In genomic region chr9:44406906-44407751, GRCm38 (mm10) we compare ENCODE assay signal across 8 mouse cellular contexts. TPM values are rescaled to one million over a fixed set of nuclear protein-coding genes. Genes with fewer than 3 reads are reported as not detected.
DNase-seq lines count a peak whose midpoint lies in the region; ATAC-seq and TF ChIP-seq lines count a peak whose summit lies in the region.

Gene Rps25 (plus strand): TSS chr9:44407139.
Gene Trappc4 (minus strand): TSS chr9:44407600.

- DNase-seq in A20 (ENCODE audit: low read depth, low spot score): peak; percentile 97
- peak; percentile 94 for DNase-seq in heart, adult 9 months (ENCODE audit: low spot score in 2 of 2)
- DNase-seq in monocyte, adult 2 months (ENCODE audit: low read depth in 1 of 2, low spot score in 2 of 2): peak; percentile 82 to 90
- DNase-seq in spleen, postnatal 36 days (ENCODE audit: low spot score in 2 of 2): peak; percentile 89 to 91

- peak within 1 kb of the TSS; percentile 92 for H3K27ac ChIP-seq in bone marrow macrophage, adult 2 months (ENCODE audit: insufficient read depth, low read depth, low read length)
- peak within 1 kb of the TSS; percentile 96 for H3K27ac ChIP-seq in embryonic fibroblast, embryonic 13.5 days (ENCODE audit: insufficient read depth, low read length)
- peak within 1 kb of the TSS; percentile 97 for H3K27ac ChIP-seq in kidney, embryonic 14.5 days (ENCODE audit: low read depth, low read length)
- H3K27ac ChIP-seq in limb, embryonic 15.5 days: peak within 1 kb of the TSS; percentile 97

- peak within 1 kb of the TSS; percentile 68 for H3K4me2 ChIP-seq in kidney, embryonic 14.5 days (replicated peaks; ENCODE audit: low read depth, low read length)
- H3K4me2 ChIP-seq in limb, embryonic 15.5 days: peak within 1 kb of the TSS; percentile 62

- peak within 1 kb of the TSS; percentile 89 for H3K4me3 ChIP-seq in bone marrow macrophage, adult 2 months (ENCODE audit: insufficient read depth, low read length)
- H3K4me3 ChIP-seq in embryonic fibroblast, embryonic 13.5 days (ENCODE audit: insufficient read depth, low read length): peak within 1 kb of the TSS; percentile 96
- H3K4me3 ChIP-seq in kidney, embryonic 14.5 days (ENCODE audit: low read length): peak within 1 kb of the TSS; percentile 89
- peak within 1 kb of the TSS; percentile 87 for H3K4me3 ChIP-seq in limb, embryonic 15.5 days

- no peak for TF ChIP-seq CTCF in bone marrow macrophage, adult 2 months (IDR thresholded peaks at IDR 0.05; ENCODE audit: low read depth, low read length)
- no peak for TF ChIP-seq CTCF in embryonic fibroblast, embryonic 13.5 days (IDR thresholded peaks at IDR 0.05; ENCODE audit: borderline replicate concordance, insufficient read depth, low read length)

- H3K4me1 ChIP-seq in bone marrow macrophage, adult 2 months (ENCODE audit: control insufficient read depth, insufficient read depth, low read length): peaks cover 7% of the 10 kb centered on the region
- no peaks in the 10 kb centered on the region for H3K4me1 ChIP-seq in embryonic fibroblast, embryonic 13.5 days (ENCODE audit: control insufficient read depth, insufficient read depth, low read length)
- no peaks in the 10 kb centered on the region for H3K4me1 ChIP-seq in kidney, embryonic 14.5 days (ENCODE audit: control insufficient read depth, insufficient read depth, low read length)
- H3K4me1 ChIP-seq in limb, embryonic 15.5 days: peaks cover 10% of the 10 kb centered on the region; the same call in 1 of the 2 replicates

- no peaks in the 10 kb centered on the region for H3K9me3 ChIP-seq in kidney, embryonic 14.5 days (ENCODE audit: control insufficient read depth, low read length)
- H3K9me3 ChIP-seq in limb, embryonic 15.5 days: no peaks in the 10 kb centered on the region

- H3K36me3 ChIP-seq in kidney, embryonic 14.5 days (ENCODE audit: control insufficient read depth, insufficient read depth, low read length): peaks cover 70% of the 10 kb centered on the region
- peaks cover 70% of the 10 kb centered on the region for H3K36me3 ChIP-seq in limb, embryonic 15.5 days

- TF ChIP-seq POLR2A in bone marrow macrophage, adult 2 months (IDR thresholded peaks at IDR 0.05; ENCODE audit: borderline replicate concordance, low read depth, low read length): no peak
- TF ChIP-seq POLR2A in embryonic fibroblast, embryonic 13.5 days (IDR thresholded peaks at IDR 0.05; ENCODE audit: low read depth, low read length): peak; percentile 86

- WGBS in kidney, embryonic 14.5 days: under 1% methylated on average over 51 of the region's 51 CpGs
- WGBS in limb, embryonic 15.5 days: under 1% methylated on average over 51 of the region's 51 CpGs

- no peaks in the 10 kb centered on the region for H3K27me3 ChIP-seq in kidney, embryonic 14.5 days (ENCODE audit: control insufficient read depth, insufficient read depth, low read length)
- no peaks in the 10 kb centered on the region for H3K27me3 ChIP-seq in limb, embryonic 15.5 days

- ATAC-seq in kidney, embryonic 14.5 days (ENCODE audit: low FRiP score, low TSS enrichment): peak; percentile 97
- ATAC-seq in limb, embryonic 15.5 days (ENCODE audit: insufficient number of reproducible peaks, low FRiP score, low TSS enrichment, low read depth): peak; percentile 97

- H3K9ac ChIP-seq in kidney, embryonic 14.5 days (ENCODE audit: low read depth, low read length): peak within 1 kb of the TSS; percentile 92
- peak within 1 kb of the TSS; percentile 87 for H3K9ac ChIP-seq in limb, embryonic 15.5 days

RNA-seq across cellular contexts. Expression of gene Rps25, which starts in this region (rescaled TPM):
- polyA plus RNA-seq in bone marrow macrophage, adult 2 months (2012; ENCODE audit: insufficient read depth, insufficient read length, missing spikeins): 2,665 and 2,801 TPM in 2 replicates
- 2,978 and 3,912 TPM in 2 replicates for polyA plus RNA-seq in embryonic fibroblast, embryonic 13.5 days (2011; ENCODE audit: insufficient read length, low read depth, missing spikeins)
- 2,593 and 3,221 TPM in 2 replicates for polyA plus RNA-seq in kidney, embryonic 14.5 days (2014; fragmentation: Nextera tagmentation; extraction: Ambion mirVana)
- 1,592 and 1,878 TPM in 2 replicates for polyA plus RNA-seq in limb, embryonic 15.5 days (2015; fragmentation: Nextera tagmentation; extraction: Ambion mirVana)

RNA-seq across cellular contexts. Expression of gene Trappc4, which starts in this region (rescaled TPM):
- 64.9 and 82.4 TPM in 2 replicates for polyA plus RNA-seq in bone marrow macrophage, adult 2 months (2012; ENCODE audit: insufficient read depth, insufficient read length, missing spikeins)
- 104 and 112 TPM in 2 replicates for polyA plus RNA-seq in embryonic fibroblast, embryonic 13.5 days (2011; ENCODE audit: insufficient read length, low read depth, missing spikeins)
- 143 and 162 TPM in 2 replicates for polyA plus RNA-seq in kidney, embryonic 14.5 days (2014; fragmentation: Nextera tagmentation; extraction: Ambion mirVana)
- 132 and 140 TPM in 2 replicates for polyA plus RNA-seq in limb, embryonic 15.5 days (2015; fragmentation: Nextera tagmentation; extraction: Ambion mirVana)

Comparison
In these comparisons a context has a peak if more than half of its experiments do, and no peak if none do; other contexts are left out.
1. Peak in every context shown above with its lines: DNase-seq, ATAC-seq, H3K4me3 ChIP-seq and H3K27ac ChIP-seq.